ENCODE assay signal across 24 mouse cellular contexts in genomic region chr5:151428113-151428756, GRCm38 (mm10). TPM values are rescaled to one million over a fixed set of nuclear protein-coding genes. Genes with fewer than 3 reads are reported as not detected.
DNase-seq lines count a peak whose midpoint lies in the region; ATAC-seq and TF ChIP-seq lines count a peak whose summit lies in the region.
"Had no signal": no experiment of that assay in that cellular context is flagged by ENCODE, and none has a peak within 500 bp of the region (broad histone marks: within the 10 kb centered on the region; RNA-seq: fewer than 3 reads in every experiment).

Gene Gm42906 (minus strand): TSS chr5:151428163.

- H3ac ChIP-seq in myocyte (ENCODE audit: control insufficient read depth, insufficient read length) = no peak within 1 kb of the TSS

- no peak for TF ChIP-seq EP300 in liver, embryonic 14.5 days (IDR thresholded peaks at IDR 0.05; ENCODE audit: low read depth)
- TF ChIP-seq EP300 in MEL (IDR thresholded peaks at IDR 0.05; ENCODE audit: low read depth in 1 of 2, low read length in 2 of 2) = 0 out of 4 replicates have a peak, but pooled peaks have one; percentile 16 to 20

- H3K4me2 ChIP-seq in intestine, embryonic 14.5 days (ENCODE audit: low read length) = no peak within 1 kb of the TSS
- no peak within 1 kb of the TSS for H3K4me2 ChIP-seq in intestine, postnatal 0 days (replicated peaks; ENCODE audit: low read depth)
- H3K4me2 ChIP-seq in liver, embryonic 14.5 days (ENCODE audit: low read depth) = no peak within 1 kb of the TSS
- peak within 1 kb of the TSS; percentile 38 for H3K4me2 ChIP-seq in myocyte (ENCODE audit: low read depth)
- H3K4me2 ChIP-seq: embryonic facial prominence, embryonic 13.5 days; forebrain, embryonic 12.5 days; heart, embryonic 15.5 days; hindbrain, embryonic 13.5 days had no signal

- TF ChIP-seq RAD21 in MEL (IDR thresholded peaks at IDR 0.05; ENCODE audit: low read depth, low read length) = no peak

- TF ChIP-seq POLR2A in MEL (IDR thresholded peaks at IDR 0.05; ENCODE audit: control insufficient read depth in 1 of 2, insufficient read depth in 1 of 2, low read depth in 1 of 2, low read length in 2 of 2, poor library complexity in 1 of 2) (no peak), myocyte (IDR thresholded peaks at IDR 0.05; ENCODE audit: insufficient read length, low read depth) (no peak)

- TF ChIP-seq CTCF in intestine, postnatal 0 days (IDR thresholded peaks at IDR 0.05; ENCODE audit: low read depth) = no peak
- TF ChIP-seq CTCF in liver, embryonic 14.5 days (IDR thresholded peaks at IDR 0.05; ENCODE audit: low read depth) = no peak
- TF ChIP-seq CTCF in MEL (IDR thresholded peaks at IDR 0.05 in 2 of 3, conservative IDR thresholded peaks at IDR 0.05 in 1 of 3; ENCODE audit: control insufficient read depth in 1 of 3, insufficient read depth in 1 of 3, low read depth in 2 of 3, low read length in 3 of 3, poor library complexity in 1 of 3, severe bottlenecking in 1 of 3) = no peak

- H3K79me2 ChIP-seq in MEL (ENCODE audit: control insufficient read depth, insufficient read depth, low read length, poor library complexity) (no peaks in the 10 kb centered on the region), myocyte (ENCODE audit: control insufficient read depth, insufficient read depth) (no peaks in the 10 kb centered on the region)

- H3K9ac ChIP-seq in intestine, embryonic 14.5 days (ENCODE audit: low read length) = no peak within 1 kb of the TSS
- no peak within 1 kb of the TSS for H3K9ac ChIP-seq in intestine, postnatal 0 days (ENCODE audit: low read depth, low read length)
- no peak within 1 kb of the TSS for H3K9ac ChIP-seq in liver, embryonic 14.5 days (replicated peaks)
- H3K9ac ChIP-seq in MEL (ENCODE audit: control insufficient read depth, low read depth, low read length, poor library complexity, severe bottlenecking) = no peak within 1 kb of the TSS
- H3K9ac ChIP-seq: embryonic facial prominence, embryonic 13.5 days; forebrain, embryonic 12.5 days; heart, embryonic 15.5 days; hindbrain, embryonic 13.5 days had no signal

- 59% methylated on average over 3 of the region's 3 CpGs for WGBS in intestine, embryonic 14.5 days
- WGBS in intestine, postnatal 0 days = 57% methylated on average over 3 of the region's 3 CpGs
- WGBS in liver, embryonic 14.5 days (ENCODE audit: insufficient replicate concordance) = 16% methylated on average over 3 of the region's 3 CpGs

- no peaks in the 10 kb centered on the region for H3K36me3 ChIP-seq in intestine, embryonic 14.5 days (ENCODE audit: control insufficient read depth, insufficient read depth, low read length)
- H3K36me3 ChIP-seq in intestine, postnatal 0 days (ENCODE audit: control insufficient read depth, insufficient read depth) = no peaks in the 10 kb centered on the region
- H3K36me3 ChIP-seq in liver, embryonic 14.5 days (replicated peaks; ENCODE audit: control insufficient read depth, insufficient read depth, low read depth) = no peaks in the 10 kb centered on the region
- no peaks in the 10 kb centered on the region for H3K36me3 ChIP-seq in MEL (ENCODE audit: control insufficient read depth in 1 of 2, insufficient read depth in 2 of 2, low read length in 2 of 2)
- H3K36me3 ChIP-seq in myocyte (ENCODE audit: control insufficient read depth, insufficient read depth) = no peaks in the 10 kb centered on the region
- H3K36me3 ChIP-seq: embryonic facial prominence, embryonic 13.5 days; forebrain, embryonic 12.5 days; G1E; heart, embryonic 10.5 days; heart, embryonic 15.5 days; hindbrain, embryonic 13.5 days had no signal

- peak within 1 kb of the TSS; percentile 33; the same call in 1 of the 2 replicates for H3K27ac ChIP-seq in intestine, embryonic 14.5 days (ENCODE audit: low read depth)
- no peak within 1 kb of the TSS for H3K27ac ChIP-seq in intestine, postnatal 0 days (ENCODE audit: low read depth, low read length)
- no peak within 1 kb of the TSS for H3K27ac ChIP-seq in liver, embryonic 14.5 days
- no peak within 1 kb of the TSS for H3K27ac ChIP-seq in MEL (ENCODE audit: control insufficient read depth, low read depth, low read length)
- H3K27ac ChIP-seq: embryonic facial prominence, embryonic 13.5 days; forebrain, embryonic 12.5 days; heart, embryonic 10.5 days; heart, embryonic 15.5 days; hindbrain, embryonic 13.5 days had no signal

- ATAC-seq in intestine, embryonic 14.5 days (replicated peaks; ENCODE audit: low FRiP score, low TSS enrichment, low read depth) = no peak
- no peak for ATAC-seq in intestine, postnatal 0 days
- peak; percentile 38 for ATAC-seq in liver, embryonic 14.5 days (ENCODE audit: insufficient read depth)
- ATAC-seq: CD4-positive, CD25-positive, alpha-beta regulatory T cell, adult 4 months; forebrain, embryonic 16.5 days had no signal

- H3K4me3 ChIP-seq in intestine, embryonic 14.5 days (ENCODE audit: low read depth, low read length) = no peak within 1 kb of the TSS
- H3K4me3 ChIP-seq in intestine, postnatal 0 days (ENCODE audit: low read depth, low read length) = no peak within 1 kb of the TSS
- no peak within 1 kb of the TSS for H3K4me3 ChIP-seq in liver, embryonic 14.5 days (ENCODE audit: insufficient read depth in 1 of 2, low read depth in 2 of 2, low read length in 2 of 2)
- H3K4me3 ChIP-seq in MEL (ENCODE audit: control insufficient read depth in 1 of 2, insufficient read depth in 1 of 2, low read depth in 2 of 2, low read length in 2 of 2) (no peak within 1 kb of the TSS), myocyte (no peak within 1 kb of the TSS)
- H3K4me3 ChIP-seq: embryonic facial prominence, embryonic 13.5 days; forebrain, embryonic 12.5 days; heart, embryonic 10.5 days; heart, embryonic 15.5 days; hindbrain, embryonic 13.5 days had no signal

- no peak for DNase-seq in intestine, embryonic 14.5 days (ENCODE audit: low spot score)
- DNase-seq in liver, embryonic 14.5 days (ENCODE audit: low read depth in 3 of 3, low spot score in 3 of 3) = no peak
- DNase-seq in liver = no peak
- no peak for DNase-seq in MEL (ENCODE audit: low read depth, low spot score)
- no peak for DNase-seq in adrenal gland, adult 8-10 months
- DNase-seq: adrenal gland, postnatal 25 days; B cell, adult 2 months; cerebellum, adult 18-20 months; cerebellum, adult 9-11 months; cerebellum, postnatal 36 days; gastrocnemius, postnatal 10 days had no signal

- H3K27me3 ChIP-seq in intestine, embryonic 14.5 days (replicated peaks; ENCODE audit: control insufficient read depth, insufficient read depth, low read length) = no peaks in the 10 kb centered on the region
- H3K27me3 ChIP-seq in intestine, postnatal 0 days (replicated peaks; ENCODE audit: control insufficient read depth, insufficient read depth, low read length) = no peaks in the 10 kb centered on the region
- H3K27me3 ChIP-seq in liver, embryonic 14.5 days (ENCODE audit: control insufficient read depth, insufficient read depth, low read length) = no peaks in the 10 kb centered on the region
- H3K27me3 ChIP-seq in MEL (ENCODE audit: control insufficient read depth in 1 of 2, insufficient read depth in 2 of 2, low read length in 2 of 2) (no peaks in the 10 kb centered on the region; a peak in 1 of 4 replicates), myocyte (ENCODE audit: control insufficient read depth, insufficient read depth, insufficient read length) (no peaks in the 10 kb centered on the region)
- H3K27me3 ChIP-seq: embryonic facial prominence, embryonic 13.5 days; forebrain, embryonic 12.5 days; heart, embryonic 15.5 days; hindbrain, embryonic 13.5 days had no signal

- peaks cover 11% of the 10 kb centered on the region; the same call in 1 of the 2 replicates for H3K4me1 ChIP-seq in intestine, embryonic 14.5 days (replicated peaks; ENCODE audit: control insufficient read depth, insufficient read depth, low read length)
- no peaks in the 10 kb centered on the region for H3K4me1 ChIP-seq in intestine, postnatal 0 days (replicated peaks; ENCODE audit: control insufficient read depth, insufficient read depth, low read length)
- peaks cover 5 to 13% of the 10 kb centered on the region in 2 experiments; a peak in 3 of 4 replicates for H3K4me1 ChIP-seq in liver, embryonic 14.5 days (replicated peaks; ENCODE audit: control insufficient read depth in 2 of 2, insufficient read depth in 2 of 2, low read length in 1 of 2)
- H3K4me1 ChIP-seq in MEL (ENCODE audit: control insufficient read depth in 1 of 2, insufficient read depth in 2 of 2, low read length in 2 of 2) = no peaks in the 10 kb centered on the region
- H3K4me1 ChIP-seq: embryonic facial prominence, embryonic 13.5 days; forebrain, embryonic 12.5 days; hindbrain, embryonic 13.5 days had no signal

- no peaks in the 10 kb centered on the region for H3K9me3 ChIP-seq in intestine, embryonic 14.5 days (ENCODE audit: control insufficient read depth, low read length)
- H3K9me3 ChIP-seq in intestine, postnatal 0 days (ENCODE audit: control insufficient read depth) = no peaks in the 10 kb centered on the region
- no peaks in the 10 kb centered on the region for H3K9me3 ChIP-seq in liver, embryonic 14.5 days (ENCODE audit: control insufficient read depth, low read length)
- H3K9me3 ChIP-seq in MEL (replicated peaks; ENCODE audit: insufficient read depth, low read length) = no peaks in the 10 kb centered on the region; the same call in 1 of the 2 replicates
- H3K9me3 ChIP-seq: embryonic facial prominence, embryonic 13.5 days; forebrain, embryonic 12.5 days; G1E; heart, embryonic 10.5 days; heart, embryonic 15.5 days; hindbrain, embryonic 13.5 days had no signal

TF ChIP-seq in MEL, 35 proteins besides CTCF, POLR2A, EP300 and RAD21 (continues in another document):
- TF ChIP-seq ZKSCAN1 (IDR thresholded peaks at IDR 0.05; ENCODE audit: low read depth, low read length) (no peak), SMC3 (IDR thresholded peaks at IDR 0.05; ENCODE audit: low read depth, low read length) (no peak), RCOR1 (IDR thresholded peaks at IDR 0.05; ENCODE audit: low read depth, low read length) (no peak), POLR2AphosphoS5 (IDR thresholded peaks at IDR 0.05; ENCODE audit: borderline replicate concordance, low read depth, low read length) (no peak)

TF ChIP-seq in myocyte, 11 proteins besides CTCF, POLR2A, EP300 and RAD21 (continues in another document):
- no peak for TF ChIP-seq TCF12 (IDR thresholded peaks at IDR 0.05; ENCODE audit: insufficient read depth, poor library complexity, severe bottlenecking)
- no peak for TF ChIP-seq MYOG (IDR thresholded peaks at IDR 0.05; ENCODE audit: control insufficient read depth in 1 of 3, insufficient read depth in 1 of 3, insufficient read length in 2 of 3, low read depth in 2 of 3)
- no peak for TF ChIP-seq POLR2AphosphoS2 (IDR thresholded peaks at IDR 0.05; ENCODE audit: insufficient read length, low read depth)

RNA-seq across cellular contexts. Expression of gene Gm42906, which starts in this region (rescaled TPM):
- polyA plus RNA-seq in intestine, embryonic 14.5 days (2014; fragmentation: Nextera tagmentation; extraction: Ambion mirVana) = not detected in 2 replicates
- not detected in 2 replicates for polyA plus RNA-seq in intestine, postnatal 0 days (2015; fragmentation: Nextera tagmentation; extraction: Ambion mirVana)
- not detected in 2 replicates for polyA plus RNA-seq in liver, embryonic 14.5 days (2012; rRNA removed)
- not detected in 2 replicates for polyA plus RNA-seq in liver, embryonic 14.5 days (2014; fragmentation: Nextera tagmentation; extraction: Ambion mirVana)
- total RNA-seq in MEL (2012; rRNA removed) = not detected in 2 replicates
- polyA plus RNA-seq in MEL (2012; ENCODE audit: insufficient read depth in 1 of 2, insufficient read length in 2 of 2, low read depth in 1 of 2, low replicate concordance in 2 of 2, missing spikeins in 1 of 2) = not detected
- polyA plus RNA-seq in myocyte (2012; fragmentation: generic; extraction: Trizol) = not detected
- total RNA-seq in adrenal gland, adult 8-10 months (2022) = 1 to 10 TPM in 3 of 4 experiments, not detected in 1; 1.6 to 4.3 (median 4.3) TPM
- total RNA-seq: G1E; gastrocnemius, postnatal 4 days; hematopoietic stem cell, adult 5-6 weeks had no signal
- polyA plus RNA-seq: CD4-positive, CD25-positive, alpha-beta regulatory T cell, adult 4 months; embryonic facial prominence, embryonic 13.5 days; forebrain, embryonic 12.5 days; forebrain, embryonic 16.5 days; frontal cortex, adult 2 months; G1E; heart, embryonic 10.5 days; hindbrain, embryonic 13.5 days had no signal

Comparison
In these comparisons a context has a peak if more than half of its experiments do, and no peak if none do; other contexts are left out.
1. Peak in ATAC-seq in liver, embryonic 14.5 days; RNA of the gene not detected or under 1 TPM.